Mouse (Mus musculus): ENCODE measurements around the gene Camk2d. TPM values are rescaled to one million over a fixed set of nuclear protein-coding genes. Genes with fewer than 3 reads are reported as not detected.

Camk2d gene
- total and polyA plus RNA-seq, 3 experiments = 0.07 to 0.35 TPM; not detected in 1

- Histone ChIP-seq H3K4me3 (ENCODE audit: control insufficient read depth in 1 of 2, insufficient read depth in 1 of 2, low read depth in 2 of 2, low read length in 2 of 2) (no peak overlapping the region), H3K27me3 (ENCODE audit: control insufficient read depth in 1 of 2, insufficient read depth in 2 of 2, low read length in 2 of 2) (0 out of 4 replicates have a peak, but pooled peaks cover 0 to 1% of the 10 kb centered on the region in 2 experiments), H3K9ac (ENCODE audit: control insufficient read depth, low read depth, low read length, poor library complexity, severe bottlenecking) (no peak overlapping the region), H3K4me1 (ENCODE audit: control insufficient read depth in 1 of 2, insufficient read depth in 2 of 2, low read length in 2 of 2) (no peaks in the 10 kb centered on the region), H3K9me3 (replicated peaks; ENCODE audit: insufficient read depth, low read length) (no peaks in the 10 kb centered on the region), H3K79me2 (ENCODE audit: control insufficient read depth, insufficient read depth, low read length, poor library complexity) (no peaks in the 10 kb centered on the region), H3K27ac (ENCODE audit: control insufficient read depth, low read depth, low read length) (no peak overlapping the region), H3K36me3 (ENCODE audit: control insufficient read depth in 1 of 2, insufficient read depth in 2 of 2, low read length in 2 of 2) (no peaks in the 10 kb centered on the region)
- TF ChIP-seq ZMIZ1 (IDR thresholded peaks at IDR 0.05; ENCODE audit: low read depth, low read length) (no peak), TAL1 (IDR thresholded peaks at IDR 0.05; ENCODE audit: low read length) (no peak), MYB (IDR thresholded peaks at IDR 0.05; ENCODE audit: low read depth, low read length) (no peak), USF1 (IDR thresholded peaks at IDR 0.05; ENCODE audit: low read depth, low read length) (no peak), KAT2A (conservative IDR thresholded peaks at IDR 0.05; ENCODE audit: low read depth, low read length) (no peak), SMC3 (IDR thresholded peaks at IDR 0.05; ENCODE audit: low read depth, low read length) (no peak), BHLHE40 (IDR thresholded peaks at IDR 0.05; ENCODE audit: borderline replicate concordance, low read depth, low read length) (no peak), SIN3A (IDR thresholded peaks at IDR 0.05; ENCODE audit: low read length) (no peak), EP300 (IDR thresholded peaks at IDR 0.05; ENCODE audit: low read depth in 1 of 2, low read length in 2 of 2) (no peak), MAFK (IDR thresholded peaks at IDR 0.05; ENCODE audit: borderline replicate concordance, low read depth, low read length) (no peak), RAD21 (IDR thresholded peaks at IDR 0.05; ENCODE audit: low read depth, low read length) (no peak), MYC (IDR thresholded peaks at IDR 0.05; ENCODE audit: low read depth, low read length) (no peak), RCOR1 (IDR thresholded peaks at IDR 0.05; ENCODE audit: low read depth, low read length) (no peak), GABPA (IDR thresholded peaks at IDR 0.05; ENCODE audit: low read depth, low read length) (no peak), CHD1 (IDR thresholded peaks at IDR 0.05; ENCODE audit: low read depth, low read length) (no peak), TCF12 (IDR thresholded peaks at IDR 0.05; ENCODE audit: low read depth, low read length) (no peak), USF2 (IDR thresholded peaks at IDR 0.05; ENCODE audit: borderline replicate concordance in 1 of 2, insufficient read depth in 1 of 2, low read depth in 1 of 2, low read length in 2 of 2) (no peak), MEF2A (IDR thresholded peaks at IDR 0.05; ENCODE audit: extremely low read depth, insufficient replicate concordance, low read depth, low read length, poor library complexity, severe bottlenecking) (no peak), NELFE (IDR thresholded peaks at IDR 0.05; ENCODE audit: low read depth, low read length) (no peak)
- no peak for DNase-seq (ENCODE audit: low read depth, low spot score)
Measured at GRCm38 (mm10) chr3:126764745-126765144, 168.6 kb downstream of the Camk2d start.

GRCm38 (mm10) chr3:126770056-126770455, 174.0 kb downstream of the Camk2d start:
- H3K36me3 ChIP-seq (ENCODE audit: control insufficient read depth in 1 of 2, insufficient read depth in 2 of 2, low read length in 2 of 2) = no peaks in the 10 kb centered on the region
- no peak overlapping the region for H3K9ac ChIP-seq (ENCODE audit: control insufficient read depth, low read depth, low read length, poor library complexity, severe bottlenecking)
- peak; percentile 5 for DNase-seq (ENCODE audit: low read depth, low spot score)
- no peak overlapping the region for H3K27ac ChIP-seq (ENCODE audit: control insufficient read depth, low read depth, low read length)
- H3K27me3 ChIP-seq (ENCODE audit: control insufficient read depth in 1 of 2, insufficient read depth in 2 of 2, low read length in 2 of 2) = no peaks in the 10 kb centered on the region
- H3K9me3 ChIP-seq (replicated peaks; ENCODE audit: insufficient read depth, low read length) = no peaks in the 10 kb centered on the region
- TF ChIP-seq MYC (IDR thresholded peaks at IDR 0.05; ENCODE audit: low read depth, low read length) (no peak), CHD2 (IDR thresholded peaks at IDR 0.05; ENCODE audit: low read length) (no peak), ZMIZ1 (IDR thresholded peaks at IDR 0.05; ENCODE audit: low read depth, low read length) (no peak), MXI1 (IDR thresholded peaks at IDR 0.05; ENCODE audit: low read depth, low read length) (no peak), ETS1 (IDR thresholded peaks at IDR 0.05; ENCODE audit: low read depth, low read length) (no peak), ZNF384 (IDR thresholded peaks at IDR 0.05; ENCODE audit: low read depth, low read length) (no peak), GABPA (IDR thresholded peaks at IDR 0.05; ENCODE audit: low read depth, low read length) (no peak), NRF1 (IDR thresholded peaks at IDR 0.05; ENCODE audit: insufficient read depth, low read depth, low read length, poor library complexity, severe bottlenecking) (no peak), ELF1 (IDR thresholded peaks at IDR 0.05; ENCODE audit: low read depth, low read length) (no peak), BHLHE40 (IDR thresholded peaks at IDR 0.05; ENCODE audit: borderline replicate concordance, low read depth, low read length) (no peak), POLR2A (IDR thresholded peaks at IDR 0.05; ENCODE audit: control insufficient read depth in 1 of 2, insufficient read depth in 1 of 2, low read depth in 1 of 2, low read length in 2 of 2, poor library complexity in 1 of 2) (no peak), GATA1 (IDR thresholded peaks at IDR 0.05; ENCODE audit: low read depth, low read length) (no peak), USF2 (IDR thresholded peaks at IDR 0.05; ENCODE audit: borderline replicate concordance in 1 of 2, insufficient read depth in 1 of 2, low read depth in 1 of 2, low read length in 2 of 2) (no peak), ZKSCAN1 (IDR thresholded peaks at IDR 0.05; ENCODE audit: low read depth, low read length) (no peak), KAT2A (conservative IDR thresholded peaks at IDR 0.05; ENCODE audit: low read depth, low read length) (no peak), E2F4 (IDR thresholded peaks at IDR 0.05; ENCODE audit: borderline replicate concordance, low read depth, low read length) (no peak), RAD21 (IDR thresholded peaks at IDR 0.05; ENCODE audit: low read depth, low read length) (no peak), POLR2AphosphoS2 (IDR thresholded peaks at IDR 0.05; ENCODE audit: low read length) (no peak), RCOR1 (IDR thresholded peaks at IDR 0.05; ENCODE audit: low read depth, low read length) (no peak), CTCF (IDR thresholded peaks at IDR 0.05 in 2 of 3, conservative IDR thresholded peaks at IDR 0.05 in 1 of 3; ENCODE audit: control insufficient read depth in 1 of 3, insufficient read depth in 1 of 3, low read depth in 2 of 3, low read length in 3 of 3, poor library complexity in 1 of 3, severe bottlenecking in 1 of 3) (no peak)
- no peak overlapping the region for H3K4me3 ChIP-seq (ENCODE audit: control insufficient read depth in 1 of 2, insufficient read depth in 1 of 2, low read depth in 2 of 2, low read length in 2 of 2)
- no peaks in the 10 kb centered on the region for H3K4me1 ChIP-seq (ENCODE audit: control insufficient read depth in 1 of 2, insufficient read depth in 2 of 2, low read length in 2 of 2)
- no peaks in the 10 kb centered on the region for H3K79me2 ChIP-seq (ENCODE audit: control insufficient read depth, insufficient read depth, low read length, poor library complexity)

Data from MEL (cell line).